Mouse (Mus musculus) MEL (cell line): ENCODE data around the gene Slc25a43. TPM values are rescaled to one million over a fixed set of nuclear protein-coding genes. Genes with fewer than 3 reads are reported as not detected.

Source experiments
- DNase-seq: peaks from one replicate; pipeline ENCODE4 v3.0.0; 2011; ENCODE audit warnings: low read depth, low spot score
- H3K27ac ChIP-seq: 2 replicates; pipeline ENCODE4 v1.5.1; 2012; ENCODE audit warnings: low read depth, mild to moderate bottlenecking, control low read depth, low read length, moderate library complexity; ENCODE audit not compliant: control insufficient read depth
- H3K27me3 ChIP-seq, 2 experiments: fragments of 150-350 bp in 1 of 2; sonication (generic) in 1 of 2; 2 replicates each; pipeline ENCODE4 v1.6.1; 2012; ENCODE audit warnings: low read length in 2 of 2, mild to moderate bottlenecking in 2 of 2, improper control_type of control experiment in 1 of 2, moderate library complexity in 1 of 2; ENCODE audit not compliant: insufficient read depth in 2 of 2, control insufficient read depth in 1 of 2
- H3K36me3 ChIP-seq, 2 experiments: 2 replicates each; pipeline ENCODE4 v1.6.1; 2012 to 2014; ENCODE audit warnings: low read length in 2 of 2, improper control_type of control experiment in 1 of 2, inconsistent platforms in 1 of 2, mild to moderate bottlenecking in 1 of 2; ENCODE audit not compliant: insufficient read depth in 2 of 2, control insufficient read depth in 1 of 2
- H3K4me1 ChIP-seq, 2 experiments: fragments of 150-350 bp in 1 of 2; sonication (generic) in 1 of 2; 2 replicates each; pipeline ENCODE4 v1.6.1; 2012; ENCODE audit warnings: low read length in 2 of 2, improper control_type of control experiment in 1 of 2, mild to moderate bottlenecking in 1 of 2; ENCODE audit not compliant: insufficient read depth in 2 of 2, control insufficient read depth in 1 of 2
- H3K4me3 ChIP-seq, 2 experiments: fragments of 150-350 bp in 1 of 2; sonication (generic) in 1 of 2; 2 replicates each; pipeline ENCODE4 v1.5.1; 2012; ENCODE audit warnings: low read depth in 2 of 2, low read length in 2 of 2, mild to moderate bottlenecking in 2 of 2, moderate library complexity in 2 of 2, control low read depth in 1 of 2, improper control_type of control experiment in 1 of 2; ENCODE audit not compliant: control insufficient read depth in 1 of 2, insufficient read depth in 1 of 2
- H3K79me2 ChIP-seq: 2 replicates; pipeline ENCODE4 v1.6.1; 2012; ENCODE audit warnings: mild to moderate bottlenecking, low read length, moderate library complexity; ENCODE audit not compliant: control insufficient read depth, poor library complexity, insufficient read depth
- H3K9ac ChIP-seq: 2 replicates; pipeline ENCODE4 v1.6.1; 2012; ENCODE audit warnings: low read depth, mild to moderate bottlenecking, control low read depth, low read length, moderate library complexity; ENCODE audit not compliant: control insufficient read depth, poor library complexity, severe bottlenecking
- H3K9me3 ChIP-seq: fragments of 150-350 bp; sonication (generic); replicated peaks from 2 replicates; pipeline ENCODE4 v1.6.1; 2012; ENCODE audit warnings: mild to moderate bottlenecking, low read length, improper control_type of control experiment, moderate library complexity; ENCODE audit not compliant: insufficient read depth
- BHLHE40 ChIP-seq: IDR thresholded peaks from 2 replicates; pipeline ENCODE4 v1.6.1; 2012; ENCODE audit warnings: low read depth, mild to moderate bottlenecking, inconsistent platforms, low read length, improper control_type of control experiment, borderline replicate concordance
- CHD2 ChIP-seq: IDR thresholded peaks from 2 replicates; pipeline ENCODE4 v1.6.1; 2011; ENCODE audit warnings: low read length, improper control_type of control experiment
- CTCF ChIP-seq, 3 experiments: IDR thresholded peaks in 2 of 3; conservative IDR thresholded peaks in 1 of 3; 2 replicates each; pipeline ENCODE4 v1.5.1; 2011 to 2012; ENCODE audit warnings: low read length in 3 of 3, low read depth in 2 of 3, mild to moderate bottlenecking in 2 of 3, improper control_type of control experiment in 1 of 3, inconsistent platforms in 1 of 3, mixed read lengths in 1 of 3, moderate library complexity in 1 of 3; ENCODE audit not compliant: control insufficient read depth in 1 of 3, insufficient read depth in 1 of 3, poor library complexity in 1 of 3, severe bottlenecking in 1 of 3
- E2F4 ChIP-seq: IDR thresholded peaks from 2 replicates; pipeline ENCODE4 v1.6.1; 2011; ENCODE audit warnings: low read depth, low read length, improper control_type of control experiment, borderline replicate concordance
- ETS1 ChIP-seq: IDR thresholded peaks from 2 replicates; pipeline ENCODE4 v1.6.1; 2012; ENCODE audit warnings: low read depth, mild to moderate bottlenecking, inconsistent platforms, low read length, improper control_type of control experiment, moderate library complexity
- GABPA ChIP-seq: IDR thresholded peaks from 2 replicates; pipeline ENCODE4 v1.6.1; 2012; ENCODE audit warnings: low read depth, mild to moderate bottlenecking, inconsistent platforms, low read length, improper control_type of control experiment, moderate library complexity
- HCFC1 ChIP-seq: IDR thresholded peaks from 2 replicates; pipeline ENCODE4 v1.6.1; 2012; ENCODE audit warnings: low read depth, mild to moderate bottlenecking, inconsistent platforms, low read length, improper control_type of control experiment, moderate library complexity
- JUND ChIP-seq: IDR thresholded peaks from 2 replicates; pipeline ENCODE4 v1.6.1; 2011; ENCODE audit warnings: low read depth, mild to moderate bottlenecking, improper control_type of control experiment, low read length
- MAX ChIP-seq: IDR thresholded peaks from 2 replicates; pipeline ENCODE4 v1.6.1; 2011; ENCODE audit warnings: low read length, improper control_type of control experiment
- MXI1 ChIP-seq: IDR thresholded peaks from 2 replicates; pipeline ENCODE4 v1.6.1; 2011; ENCODE audit warnings: mild to moderate bottlenecking, low read depth, low read length, improper control_type of control experiment
- NELFE ChIP-seq: IDR thresholded peaks from 2 replicates; pipeline ENCODE4 v1.6.1; 2011; ENCODE audit warnings: low read depth, low read length, improper control_type of control experiment
- NRF1 ChIP-seq: IDR thresholded peaks from 2 replicates; pipeline ENCODE4 v1.6.1; 2014; ENCODE audit warnings: low read depth, mild to moderate bottlenecking, inconsistent platforms, low read length, improper control_type of control experiment, moderate library complexity; ENCODE audit not compliant: poor library complexity, insufficient read depth, severe bottlenecking
- POLR2A ChIP-seq, 2 experiments: IDR thresholded peaks; 2 replicates each; pipeline ENCODE4 v1.6.1; 2011 to 2012; ENCODE audit warnings: low read length in 2 of 2, mild to moderate bottlenecking in 2 of 2, control low read depth in 1 of 2, improper control_type of control experiment in 1 of 2, low read depth in 1 of 2, moderate library complexity in 1 of 2; ENCODE audit not compliant: control insufficient read depth in 1 of 2, insufficient read depth in 1 of 2, poor library complexity in 1 of 2
- RAD21 ChIP-seq: IDR thresholded peaks from 2 replicates; pipeline ENCODE4 v1.6.1; 2011; ENCODE audit warnings: mild to moderate bottlenecking, low read depth, low read length, improper control_type of control experiment
- SMC3 ChIP-seq: IDR thresholded peaks from 2 replicates; pipeline ENCODE4 v1.6.1; 2011; ENCODE audit warnings: low read depth, low read length, improper control_type of control experiment
- TBP ChIP-seq: IDR thresholded peaks from 2 replicates; pipeline ENCODE4 v1.8.0; 2011; ENCODE audit warnings: low read depth, low read length, improper control_type of control experiment
- UBTF ChIP-seq: IDR thresholded peaks from 2 replicates; pipeline ENCODE4 v1.6.1; 2012; ENCODE audit warnings: low read depth, mild to moderate bottlenecking, inconsistent platforms, low read length, improper control_type of control experiment, moderate library complexity, borderline replicate concordance; ENCODE audit not compliant: insufficient read depth
- ZC3H11A ChIP-seq: IDR thresholded peaks from 2 replicates; pipeline ENCODE4 v1.6.1; 2012; ENCODE audit warnings: low read depth, mild to moderate bottlenecking, inconsistent platforms, low read length, improper control_type of control experiment
- ZKSCAN1 ChIP-seq: IDR thresholded peaks from 2 replicates; pipeline ENCODE4 v1.6.1; 2012; ENCODE audit warnings: low read depth, mild to moderate bottlenecking, inconsistent platforms, low read length, improper control_type of control experiment, moderate library complexity
- ZNF384 ChIP-seq: IDR thresholded peaks from 2 replicates; pipeline ENCODE4 v1.6.1; 2012; ENCODE audit warnings: low read depth, mild to moderate bottlenecking, inconsistent platforms, low read length, improper control_type of control experiment
- polyA plus RNA-seq, 2 experiments: library from polyadenylated mRNA; stranded (reverse) in 1 of 2; unstranded in 1 of 2; fragments of >175 nt in 1 of 2; fragments of >200 nt in 1 of 2; gene quantifications; 2 replicates each; pipeline versions ENCODE4 v1.2.1 to v1.2.4; 2012; ENCODE audit warnings: low replicate concordance in 2 of 2, low read depth in 1 of 2; ENCODE audit not compliant: insufficient read length in 2 of 2, insufficient read depth in 1 of 2, missing spikeins in 1 of 2
- total RNA-seq: library from RNA; depleted of rRNA; stranded (reverse); fragments of 300-350 nt; gene quantifications from 2 replicates; pipeline ENCODE4 v1.2.3, GENCODE M21; 2012

Slc25a43 gene
- total and polyA plus RNA-seq, 3 experiments: 1.4 to 8.3 TPM; not detected in 1

DNA sequence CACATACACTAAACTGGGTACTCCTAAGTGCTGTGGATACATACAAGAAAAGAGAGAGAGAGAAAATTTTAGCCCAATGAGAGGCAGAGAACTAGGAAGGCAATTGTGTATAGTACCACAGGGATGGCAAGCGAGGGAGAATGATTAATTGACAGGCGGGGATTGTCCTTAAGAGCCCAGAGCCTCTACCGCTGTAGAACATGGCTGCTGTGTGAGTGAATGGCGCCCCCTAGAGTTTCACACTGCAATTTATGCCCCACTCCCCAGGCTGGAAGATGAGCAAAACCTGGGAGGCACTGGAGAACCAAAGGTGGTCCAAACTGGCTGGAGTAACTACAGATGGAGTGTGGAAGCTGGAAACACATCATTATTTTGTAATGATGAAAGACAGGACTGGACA lies 76.7 kb downstream of the Slc25a43 start:
- no peaks in the 10 kb centered on the region for H3K9me3 ChIP-seq
- peak; percentile 49 for DNase-seq
- H3K9ac ChIP-seq: no peak overlapping the region
- no peak overlapping the region for H3K4me3 ChIP-seq
- H3K27ac ChIP-seq: no peak overlapping the region
- H3K4me1 ChIP-seq: no peaks in the 10 kb centered on the region
- 0 out of 2 replicates have a peak, but pooled peaks have one; percentile 14 for TF ChIP-seq ZC3H11A
- no peak for TF ChIP-seq ZNF384
- peak; percentile 47 for TF ChIP-seq SMC3
- TF ChIP-seq RAD21: peak; percentile 56
- TF ChIP-seq CTCF (IDR thresholded peaks at IDR 0.05 in 2 of 3, conservative IDR thresholded peaks at IDR 0.05 in 1 of 3; ENCODE audit: control insufficient read depth in 1 of 3, insufficient read depth in 1 of 3, low read depth in 2 of 3, low read length in 3 of 3, poor library complexity in 1 of 3, severe bottlenecking in 1 of 3): peak; percentile 60 to 61 (median 61)
- TF ChIP-seq, all 39 proteins: peak for 4
- Histone ChIP-seq H3K79me2 (no peaks in the 10 kb centered on the region), H3K36me3 (no peaks in the 10 kb centered on the region), H3K27me3 (no peaks in the 10 kb centered on the region)

DNA sequence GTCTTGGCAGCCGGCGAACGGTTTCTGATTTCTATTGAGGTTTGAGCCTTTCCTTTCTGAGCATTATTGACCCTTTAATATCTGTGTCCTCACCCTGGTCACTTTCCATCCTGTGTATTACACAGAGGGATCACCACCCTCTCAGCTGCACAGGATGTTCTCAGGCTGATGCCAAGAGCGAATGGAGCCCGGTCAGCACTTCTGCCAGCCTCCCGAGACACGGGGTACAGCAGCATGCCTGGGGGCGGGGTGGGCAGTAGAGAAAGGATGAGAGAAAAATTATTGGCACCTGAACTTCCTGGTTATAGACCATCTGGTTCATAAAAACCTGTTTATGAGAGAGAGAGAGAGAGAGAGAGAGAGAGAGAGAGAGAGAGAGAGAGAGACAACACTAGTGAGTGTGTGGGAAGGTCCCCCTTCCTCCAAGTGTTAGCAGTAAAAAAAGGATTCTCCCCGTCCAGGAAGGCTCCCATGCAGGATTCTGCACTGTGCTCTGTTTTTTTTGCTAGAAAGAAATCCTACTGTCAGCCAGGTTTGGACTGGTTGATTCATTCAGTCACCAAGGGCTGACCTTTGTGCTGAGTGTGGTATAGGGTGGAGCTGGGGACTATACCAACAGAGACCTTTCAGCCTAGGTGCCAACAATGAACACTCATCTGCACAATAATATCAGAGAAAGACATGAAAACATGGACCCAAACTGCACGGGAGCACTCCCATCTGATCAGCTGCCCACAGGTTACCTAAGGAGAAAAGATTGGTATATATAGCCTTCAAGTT lies 80.7 kb downstream of the Slc25a43 start:
- H3K36me3 ChIP-seq: no peaks in the 10 kb centered on the region
- TF ChIP-seq JUND (no peak), ZNF384 (no peak), BHLHE40 (no peak), CHD2 (no peak), MXI1 (no peak), CTCF (IDR thresholded peaks at IDR 0.05 in 2 of 3, conservative IDR thresholded peaks at IDR 0.05 in 1 of 3; ENCODE audit: control insufficient read depth in 1 of 3, insufficient read depth in 1 of 3, low read depth in 2 of 3, low read length in 3 of 3, poor library complexity in 1 of 3, severe bottlenecking in 1 of 3) (no peak), TBP (no peak), NRF1 (no peak), NELFE (no peak), MAX (no peak), ZKSCAN1 (no peak), RAD21 (no peak), GABPA (no peak), POLR2A (IDR thresholded peaks at IDR 0.05; ENCODE audit: control insufficient read depth in 1 of 2, insufficient read depth in 1 of 2, low read depth in 1 of 2, low read length in 2 of 2, poor library complexity in 1 of 2) (no peak), HCFC1 (no peak), UBTF (no peak), E2F4 (no peak), ETS1 (no peak)
- no peak overlapping the region for H3K4me3 ChIP-seq
- no peaks in the 10 kb centered on the region for H3K79me2 ChIP-seq
- DNase-seq: no peak
- no peak overlapping the region for H3K9ac ChIP-seq
- H3K4me1 ChIP-seq: no peaks in the 10 kb centered on the region
- H3K9me3 ChIP-seq: no peaks in the 10 kb centered on the region
- no peak overlapping the region for H3K27ac ChIP-seq
- H3K27me3 ChIP-seq: no peaks in the 10 kb centered on the region
